Mouse (Mus musculus): ENCODE results near the gene Pqbp1. TPM values are rescaled to one million over a fixed set of nuclear protein-coding genes. Genes with fewer than 3 reads are reported as not detected.

Gene Pqbp1
- total and polyA plus RNA-seq, 2 experiments: 15.3 to 51.2 TPM

DNA sequence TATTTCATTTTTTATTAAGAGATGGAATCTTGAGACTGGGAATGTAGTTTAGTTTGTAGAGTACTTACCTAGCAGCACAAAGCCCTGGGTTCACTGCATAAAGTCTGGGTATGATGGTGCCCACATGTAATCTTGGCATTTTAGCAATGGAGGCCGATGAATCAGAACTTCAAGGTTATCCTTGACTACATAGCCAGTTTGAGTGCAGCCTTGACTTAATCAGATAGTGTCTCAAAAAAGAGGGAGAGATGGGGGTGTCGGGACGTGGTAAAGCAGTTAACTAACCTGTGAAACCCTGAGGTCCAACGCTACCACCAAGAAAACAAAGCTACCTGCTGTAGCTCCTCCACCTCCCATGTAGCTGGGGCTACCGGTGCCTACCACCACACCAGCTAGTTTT is 5.4 kb upstream of the Pqbp1 start:
- no peak overlapping the region for H3K27ac ChIP-seq (replicated peaks; ENCODE audit: insufficient read depth, low read depth, low read length)
- DNase-seq (ENCODE audit: extremely low read depth, low read depth, low spot score): no peak
- peaks cover 2% of the 10 kb centered on the region; the same call in 1 of the 2 replicates for H3K79me2 ChIP-seq (ENCODE audit: control insufficient read depth, insufficient read depth, low read length)
- no peaks in the 10 kb centered on the region for H3K27me3 ChIP-seq (ENCODE audit: control insufficient read depth, insufficient read depth, low read length)
- no peak overlapping the region for H3K4me3 ChIP-seq (ENCODE audit: insufficient read depth, low read depth, low read length)
- H3K9ac ChIP-seq (ENCODE audit: low read depth, low read length): no peak overlapping the region
- TF ChIP-seq POLR2A (IDR thresholded peaks at IDR 0.05; ENCODE audit: extremely low read depth, insufficient read depth, low read length) (no peak), CTCF (IDR thresholded peaks at IDR 0.05; ENCODE audit: low read depth, low read length) (no peak)
- no peaks in the 10 kb centered on the region for H3K4me1 ChIP-seq (ENCODE audit: control insufficient read depth, insufficient read depth, low read length)
- 94% methylated on average over 5 of the region's 5 CpGs for WGBS
- H3K36me3 ChIP-seq (ENCODE audit: control insufficient read depth, insufficient read depth, low read length): peaks cover 1% of the 10 kb centered on the region; the same call in 1 of the 2 replicates

DNA sequence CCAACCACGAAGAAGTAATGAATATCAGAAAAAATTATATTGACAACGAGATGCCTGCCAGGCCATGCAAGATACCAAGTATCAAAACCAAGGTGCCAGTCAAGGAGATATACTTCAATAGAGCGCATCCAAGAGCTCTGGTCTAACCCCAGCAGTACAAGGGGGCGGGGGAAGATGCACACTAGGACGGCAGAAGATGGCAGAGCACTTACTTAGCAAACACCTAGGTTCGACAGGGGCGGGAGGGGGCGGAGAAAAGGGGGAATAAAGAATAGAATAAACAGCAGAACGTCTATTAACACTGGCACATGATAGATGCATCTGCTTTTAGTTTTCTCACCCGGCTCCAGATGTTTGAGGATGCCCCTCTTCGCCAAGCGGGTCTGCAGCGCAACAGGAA is 858 bp downstream of the Pqbp1 start:
- peak overlapping the region; percentile 88 for H3K27ac ChIP-seq (replicated peaks; ENCODE audit: insufficient read depth, low read depth, low read length)
- 9% methylated on average over 13 of the region's 13 CpGs for WGBS
- TF ChIP-seq POLR2A (IDR thresholded peaks at IDR 0.05; ENCODE audit: extremely low read depth, insufficient read depth, low read length) (no peak), CTCF (IDR thresholded peaks at IDR 0.05; ENCODE audit: low read depth, low read length) (no peak)

DNA sequence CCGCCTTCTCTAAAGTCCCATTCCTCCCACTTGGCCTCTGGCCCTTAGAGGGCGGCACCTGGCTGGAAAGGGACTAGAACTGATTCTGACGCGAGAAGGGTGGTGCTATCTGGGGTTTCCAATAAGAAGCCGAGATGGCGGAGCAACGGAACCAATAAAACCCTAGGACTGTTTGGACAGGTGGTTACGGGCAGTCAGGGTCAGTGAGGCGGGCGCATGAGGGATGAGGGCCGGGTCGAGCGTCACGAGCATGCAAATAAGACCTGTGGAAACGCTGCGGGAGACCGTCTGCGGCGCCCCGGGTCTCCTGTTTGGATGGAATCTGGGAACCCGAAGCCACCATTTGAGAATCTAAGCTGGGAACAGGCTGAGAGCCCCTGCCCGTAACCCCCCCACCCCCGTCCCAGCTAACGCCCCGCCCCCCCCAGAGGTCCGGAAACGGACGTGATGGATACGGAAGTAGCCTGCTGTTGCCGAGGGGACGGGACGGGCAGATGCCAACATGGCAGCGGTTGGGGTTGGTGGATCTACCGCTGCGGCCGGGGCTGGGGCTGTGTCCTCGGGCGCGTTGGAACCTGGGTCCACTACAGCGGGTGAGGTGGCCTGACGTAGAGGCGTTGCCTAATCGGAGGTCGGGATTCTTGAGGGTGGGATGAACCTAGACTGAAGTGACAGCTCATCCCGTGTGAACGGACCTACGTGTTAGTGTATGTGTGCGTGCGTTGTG is 15.1 kb downstream of the Pqbp1 start, which contains the start of gene Slc35a2:
Gene Slc35a2, plus strand, starts transcription at position 188 of the 727 bp plus-strand sequence.
- Histone ChIP-seq H3K27me3 (ENCODE audit: control insufficient read depth, insufficient read depth, low read length) (no peaks in the 10 kb centered on the region), H3K4me1 (ENCODE audit: control insufficient read depth, insufficient read depth, low read length) (no peaks in the 10 kb centered on the region), H3K4me3 (ENCODE audit: insufficient read depth, low read depth, low read length) (peak within 1 kb of the TSS; percentile 88), H3K27ac (replicated peaks; ENCODE audit: insufficient read depth, low read depth, low read length) (peak within 1 kb of the TSS; percentile 84), H3K36me3 (ENCODE audit: control insufficient read depth, insufficient read depth, low read length) (peaks cover 1% of the 10 kb centered on the region; the same call in 1 of the 2 replicates), H3K79me2 (ENCODE audit: control insufficient read depth, insufficient read depth, low read length) (peaks cover 6% of the 10 kb centered on the region; the same call in 1 of the 2 replicates), H3K9ac (ENCODE audit: low read depth, low read length) (peak within 1 kb of the TSS; percentile 72)
- TF ChIP-seq CTCF (IDR thresholded peaks at IDR 0.05; ENCODE audit: low read depth, low read length) (no peak), POLR2A (IDR thresholded peaks at IDR 0.05; ENCODE audit: extremely low read depth, insufficient read depth, low read length) (peak; percentile 35; the same call in 1 of the 2 replicates)
- WGBS: under 1% methylated on average over 46 of the region's 49 CpGs
- DNase-seq (ENCODE audit: extremely low read depth, low read depth, low spot score): peak; percentile 93

More for the DNA sequence above, 858 bp downstream of the Pqbp1 start:
- Histone ChIP-seq H3K9ac (ENCODE audit: low read depth, low read length) (peak overlapping the region; percentile 72), H3K4me3 (ENCODE audit: insufficient read depth, low read depth, low read length) (peak overlapping the region; percentile 59), H3K36me3 (ENCODE audit: control insufficient read depth, insufficient read depth, low read length) (peaks cover 6% of the 10 kb centered on the region), H3K79me2 (ENCODE audit: control insufficient read depth, insufficient read depth, low read length) (peaks cover 2% of the 10 kb centered on the region; the same call in 1 of the 2 replicates), H3K4me1 (ENCODE audit: control insufficient read depth, insufficient read depth, low read length) (no peaks in the 10 kb centered on the region; the same call in 1 of the 2 replicates), H3K27me3 (ENCODE audit: control insufficient read depth, insufficient read depth, low read length) (no peaks in the 10 kb centered on the region)
- DNase-seq (ENCODE audit: extremely low read depth, low read depth, low spot score): peak; percentile 5

DNA sequence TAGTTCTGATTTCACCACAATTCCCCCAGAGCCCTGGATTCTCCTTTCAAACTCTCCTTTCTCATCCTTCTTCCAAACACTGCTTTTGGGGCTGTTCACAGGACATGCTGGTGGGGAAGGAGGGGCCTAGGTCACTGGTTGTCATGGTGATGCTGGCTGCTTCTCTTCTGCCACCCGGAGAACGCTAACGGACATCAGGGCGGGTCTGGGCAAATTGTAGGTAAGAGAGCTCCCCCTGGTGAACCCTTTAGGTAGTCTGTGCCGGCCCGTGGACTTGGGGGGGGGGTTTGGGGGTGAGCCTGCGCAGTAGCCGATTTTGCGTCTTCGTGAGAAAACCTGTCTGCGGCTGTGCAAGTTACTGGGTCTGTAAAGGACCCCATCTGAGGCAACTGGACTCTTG is 19.2 kb downstream of the Pqbp1 start:
- no peaks in the 10 kb centered on the region for H3K4me1 ChIP-seq (ENCODE audit: control insufficient read depth, insufficient read depth, low read length)
- peak; percentile 57 for TF ChIP-seq CTCF (IDR thresholded peaks at IDR 0.05; ENCODE audit: low read depth, low read length)
- TF ChIP-seq POLR2A (IDR thresholded peaks at IDR 0.05; ENCODE audit: extremely low read depth, insufficient read depth, low read length): no peak
- WGBS: 2% methylated on average over 11 of the region's 11 CpGs
- H3K79me2 ChIP-seq (ENCODE audit: control insufficient read depth, insufficient read depth, low read length): peaks cover 5% of the 10 kb centered on the region; the same call in 1 of the 2 replicates
- no peak overlapping the region for H3K27ac ChIP-seq (replicated peaks; ENCODE audit: insufficient read depth, low read depth, low read length)
- H3K9ac ChIP-seq (ENCODE audit: low read depth, low read length): 0 out of 2 replicates have a peak overlapping the region, but pooled peaks have one; percentile 28
- peak; percentile 61 for DNase-seq (ENCODE audit: extremely low read depth, low read depth, low spot score)
- H3K27me3 ChIP-seq (ENCODE audit: control insufficient read depth, insufficient read depth, low read length): no peaks in the 10 kb centered on the region
- H3K36me3 ChIP-seq (ENCODE audit: control insufficient read depth, insufficient read depth, low read length): no peaks in the 10 kb centered on the region; the same call in 1 of the 2 replicates
- H3K4me3 ChIP-seq (ENCODE audit: insufficient read depth, low read depth, low read length): no peak overlapping the region

DNA sequence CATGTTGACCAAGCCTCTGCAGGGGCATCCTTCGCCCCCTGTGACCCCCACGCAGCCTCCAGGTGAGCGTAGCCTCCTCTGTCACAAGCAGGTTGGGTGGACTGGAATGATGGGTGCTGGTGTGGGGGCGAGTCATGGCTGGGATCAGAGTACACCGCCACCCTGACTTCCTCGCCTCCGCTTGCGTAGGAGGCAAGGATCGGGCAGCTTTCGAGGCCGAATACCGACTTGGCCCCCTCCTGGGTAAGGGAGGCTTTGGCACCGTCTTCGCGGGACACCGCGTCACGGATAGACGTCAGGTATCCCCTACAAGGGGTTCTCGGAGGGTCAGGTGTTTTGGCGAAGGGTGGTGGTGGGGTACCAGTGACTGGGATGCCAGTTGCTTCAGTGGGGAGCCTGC is 20.6 kb downstream of the Pqbp1 start:
- Histone ChIP-seq H3K27me3 (ENCODE audit: control insufficient read depth, insufficient read depth, low read length) (no peaks in the 10 kb centered on the region), H3K27ac (replicated peaks; ENCODE audit: insufficient read depth, low read depth, low read length) (no peak overlapping the region; the same call in 1 of the 2 replicates), H3K9ac (ENCODE audit: low read depth, low read length) (peak overlapping the region; percentile 68), H3K4me1 (ENCODE audit: control insufficient read depth, insufficient read depth, low read length) (no peaks in the 10 kb centered on the region), H3K4me3 (ENCODE audit: insufficient read depth, low read depth, low read length) (peak overlapping the region; percentile 62; the same call in 1 of the 2 replicates), H3K79me2 (ENCODE audit: control insufficient read depth, insufficient read depth, low read length) (no peaks in the 10 kb centered on the region), H3K36me3 (ENCODE audit: control insufficient read depth, insufficient read depth, low read length) (no peaks in the 10 kb centered on the region; the same call in 1 of the 2 replicates)
- no peak for DNase-seq (ENCODE audit: extremely low read depth, low read depth, low spot score)
- WGBS: under 1% methylated on average over 21 of the region's 21 CpGs
- TF ChIP-seq POLR2A (IDR thresholded peaks at IDR 0.05; ENCODE audit: extremely low read depth, insufficient read depth, low read length) (no peak), CTCF (IDR thresholded peaks at IDR 0.05; ENCODE audit: low read depth, low read length) (no peak)

Data from liver, adult 2 months (tissue).